Mouse (Mus musculus) c-Kit-positive CD71-negative TER-119-negative erythroid progenitor cells, embryonic 14.5 days (primary cell): ENCODE results near the gene Uba6.
A peak's percentile ranks its signal among the peaks of the same experiment; 100 is the strongest.

Experiments used
- DNase-seq: peaks from one replicate; pipeline ENCODE4 v3.0.0-alpha.2; 2013; ENCODE audit warnings: low read depth

Gene Uba6

DNA sequence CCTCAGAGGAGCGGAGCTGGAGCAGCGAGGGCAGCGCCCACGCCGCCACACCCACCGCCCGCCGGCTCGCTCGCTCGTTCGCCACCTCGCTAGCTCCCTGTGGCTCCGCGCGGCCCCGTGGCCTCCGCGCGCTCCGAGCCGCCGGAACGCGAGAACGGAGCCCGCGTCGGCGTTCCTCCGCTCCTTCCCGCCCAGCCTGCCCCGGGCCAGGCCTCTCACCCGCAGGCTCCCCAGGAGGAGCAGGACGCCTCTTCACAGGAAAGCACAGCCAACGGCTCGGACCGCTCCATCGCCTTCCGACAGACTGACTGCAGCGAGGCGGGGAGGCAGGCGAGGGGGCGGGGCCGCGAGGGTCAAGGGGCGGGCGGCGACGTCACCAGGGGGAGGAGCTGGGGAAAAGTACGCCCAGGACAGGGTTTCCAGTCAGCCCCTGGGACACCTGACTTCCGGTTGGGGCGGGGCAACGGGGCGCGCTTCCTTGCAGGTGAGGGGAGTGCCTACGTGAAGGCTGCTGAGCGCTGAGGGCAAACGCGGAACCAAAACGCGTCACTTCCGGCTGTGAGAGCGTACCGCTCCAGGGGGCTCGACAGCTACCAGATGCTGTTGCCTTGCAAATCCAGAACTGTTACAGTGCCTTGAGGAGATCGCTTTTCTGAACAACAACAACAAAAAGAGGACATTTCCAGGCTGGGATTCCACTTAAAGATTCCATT, at the start of gene Uba6:
TSS of gene Uba6 (minus strand) at position 355 of the 713 bp plus-strand sequence.
- DNase-seq, result peak; percentile 97

DNA sequence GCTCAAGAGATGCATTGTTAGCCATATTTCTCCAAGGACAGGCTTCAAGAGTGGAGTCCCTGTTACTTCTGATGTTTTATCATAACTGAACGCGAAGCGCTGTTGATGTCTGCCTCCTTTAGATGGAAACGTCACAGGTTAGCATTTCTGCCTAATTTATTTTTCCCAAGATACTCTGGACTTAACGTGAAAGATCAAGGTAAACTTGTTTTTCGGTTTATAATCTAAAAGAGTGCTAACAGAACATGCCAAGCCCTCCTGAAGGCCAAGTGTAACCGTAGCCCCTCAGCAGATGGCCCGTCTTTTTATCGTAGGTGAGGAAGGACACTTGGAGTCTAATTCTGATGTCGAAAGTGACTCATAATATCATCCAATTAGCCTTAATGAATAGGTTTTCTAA, 25.2 kb upstream of the Uba6 start, which contains the start of gene Gnrhr:
TSS of gene Gnrhr (minus strand) at position 101 of the 400 bp plus-strand sequence.
- no peak for DNase-seq

DNA sequence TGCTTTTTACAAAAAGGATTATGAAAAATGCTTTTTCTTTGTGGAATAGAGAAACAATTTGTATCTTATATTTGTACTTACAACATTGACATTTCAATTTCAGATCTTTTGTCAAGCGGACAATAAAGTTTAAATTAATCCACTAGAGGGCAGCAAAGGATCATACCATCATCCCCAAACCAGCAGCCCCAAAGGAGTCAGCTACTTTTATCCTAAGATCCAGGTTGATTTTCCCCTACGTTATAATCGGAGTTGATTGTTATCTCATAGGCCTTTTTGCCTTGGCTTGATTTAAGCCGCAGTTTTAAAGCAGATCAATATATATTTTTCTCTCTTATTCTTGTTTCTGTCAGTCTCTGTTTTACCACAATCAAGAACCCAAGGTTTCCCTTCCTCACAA, 18.8 kb upstream of the Uba6 start:
- DNase-seq, result no peak

DNA sequence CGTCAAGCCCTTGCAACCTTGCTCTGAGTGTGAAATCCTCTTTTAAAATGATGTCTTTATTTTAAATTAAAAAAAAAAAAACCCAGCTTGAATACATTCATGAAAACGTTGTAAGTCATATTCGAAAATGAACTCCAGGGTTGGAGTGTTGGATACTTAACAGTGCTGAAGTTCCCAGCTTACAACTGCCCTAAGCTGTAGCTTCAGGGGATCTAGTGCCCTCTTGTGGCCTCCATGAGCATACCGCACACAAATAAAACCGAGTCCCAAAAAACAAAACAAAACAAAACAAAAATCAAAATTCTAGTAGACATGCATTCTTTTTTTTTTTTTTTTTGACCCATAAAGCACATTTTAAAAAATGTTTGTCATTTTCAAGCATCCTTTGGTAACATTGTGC, 18.2 kb upstream of the Uba6 start:
- no peak for DNase-seq

DNA sequence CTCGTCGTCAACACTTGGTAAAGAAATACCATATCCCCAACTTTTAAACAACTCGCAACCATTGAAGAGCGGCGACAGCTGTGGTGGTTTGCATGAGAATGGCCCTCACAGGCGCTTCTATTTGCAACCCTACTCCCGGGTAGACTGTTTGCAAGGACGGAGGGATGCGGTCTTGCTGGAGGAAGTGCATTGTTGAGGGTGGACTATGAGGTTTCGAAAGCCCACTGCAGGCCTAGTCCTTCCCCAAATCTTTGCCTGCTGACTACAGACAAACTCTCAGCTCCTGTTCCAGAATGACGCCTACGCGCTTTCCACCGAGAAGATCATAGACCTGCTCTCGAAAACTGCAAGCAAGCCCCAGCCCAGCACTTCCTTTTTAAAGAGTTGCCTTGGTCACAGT, 17.7 kb upstream of the Uba6 start:
- no peak for DNase-seq

DNA sequence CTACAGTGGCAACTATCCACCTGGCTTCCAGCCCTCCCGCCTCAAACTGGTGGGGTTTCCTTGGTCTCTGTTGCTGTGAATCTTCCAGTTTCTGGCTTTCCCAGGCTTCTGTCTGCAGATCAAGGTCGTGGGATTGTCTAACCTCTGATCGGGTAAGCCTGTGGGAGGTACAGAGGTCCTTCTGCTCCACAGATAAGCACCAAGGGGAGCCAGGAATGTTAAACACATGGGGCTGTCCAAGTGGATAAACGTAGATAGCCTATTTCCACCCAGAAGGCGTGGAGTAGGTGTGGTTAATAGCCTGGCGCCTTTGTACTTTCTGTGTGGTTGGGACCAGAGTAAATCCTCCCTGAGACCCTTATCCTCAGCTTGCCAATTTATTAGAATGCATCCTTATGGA, 14.8 kb upstream of the Uba6 start:
- no peak for DNase-seq

DNA sequence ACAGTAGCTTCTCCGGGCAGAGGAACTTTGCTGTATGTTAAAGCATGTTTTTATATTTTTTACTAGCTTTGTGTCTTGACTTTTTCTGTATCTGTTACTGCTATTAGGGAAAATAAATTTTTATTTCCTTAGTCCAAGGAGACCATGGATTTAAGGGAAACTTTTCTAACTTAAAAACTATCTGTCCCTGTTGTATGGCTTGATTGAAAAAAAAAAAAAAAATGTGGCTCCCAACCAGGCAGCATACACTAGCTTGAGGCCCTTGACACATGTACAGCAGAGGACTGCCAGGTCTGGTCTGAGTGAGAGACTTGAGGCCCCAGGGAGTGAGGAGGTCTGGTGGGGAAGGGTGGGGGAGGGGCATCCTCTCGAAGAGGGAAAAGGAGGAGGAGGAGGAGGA, 1.2 kb upstream of the Uba6 start:
- no peak for DNase-seq

DNA sequence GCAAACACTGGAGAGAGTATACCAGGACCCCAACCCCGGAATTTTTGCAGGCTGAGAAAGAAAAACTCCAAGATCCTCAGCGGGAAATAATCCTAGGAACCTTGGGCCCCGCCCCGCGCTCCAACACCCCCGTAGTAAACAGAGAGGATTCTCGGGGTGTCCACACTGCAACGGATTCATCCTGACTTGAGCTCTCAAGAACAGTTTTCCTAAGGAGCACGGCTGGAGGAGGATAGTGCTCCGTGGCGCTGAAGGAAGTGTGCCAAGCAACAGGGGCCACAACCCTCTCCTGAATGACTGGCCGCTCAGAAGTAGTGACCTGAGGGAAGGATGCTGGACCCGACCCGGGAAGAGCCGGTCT, 535 bp downstream of the Uba6 start:
- DNase-seq, result no peak

DNA sequence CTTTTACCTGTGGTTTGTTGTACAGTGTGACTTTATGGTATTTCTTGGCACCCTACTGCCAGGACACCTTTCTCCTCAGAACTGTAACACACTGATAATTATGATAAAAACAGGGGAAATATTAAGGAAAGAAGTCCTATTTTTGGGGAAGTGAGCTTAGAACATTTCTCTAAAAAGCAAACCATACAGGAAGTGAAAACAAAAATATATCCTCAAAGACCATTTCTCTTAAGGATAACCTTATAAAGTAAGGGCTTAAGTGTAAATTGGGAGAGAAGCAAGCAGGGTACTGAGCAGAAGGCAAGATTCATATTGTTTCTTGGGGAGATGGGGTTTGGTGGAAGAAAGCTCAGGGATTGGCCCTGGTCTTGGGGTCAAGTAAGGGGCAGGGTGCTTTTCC, 42.8 kb downstream of the Uba6 start:
- DNase-seq, result no peak

DNA sequence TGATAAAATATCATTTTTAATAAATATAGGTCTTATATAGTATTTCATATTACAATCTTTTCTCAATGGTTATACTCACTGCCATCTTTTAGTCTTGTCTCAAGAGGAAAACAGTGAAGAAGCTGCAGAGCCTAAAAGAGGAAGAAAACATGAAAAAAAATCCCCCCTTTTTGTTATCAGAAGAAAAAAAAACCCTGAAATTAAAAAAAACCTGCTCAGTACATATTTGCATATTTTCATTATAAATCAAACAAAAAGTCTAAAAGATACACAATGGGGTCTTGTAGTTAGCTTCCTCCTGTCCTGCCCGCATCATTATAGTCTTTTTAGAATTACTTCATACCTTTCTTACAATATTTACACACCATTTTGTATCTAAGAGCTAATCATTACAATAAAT, 43.9 kb downstream of the Uba6 start:
- no peak for DNase-seq

DNA sequence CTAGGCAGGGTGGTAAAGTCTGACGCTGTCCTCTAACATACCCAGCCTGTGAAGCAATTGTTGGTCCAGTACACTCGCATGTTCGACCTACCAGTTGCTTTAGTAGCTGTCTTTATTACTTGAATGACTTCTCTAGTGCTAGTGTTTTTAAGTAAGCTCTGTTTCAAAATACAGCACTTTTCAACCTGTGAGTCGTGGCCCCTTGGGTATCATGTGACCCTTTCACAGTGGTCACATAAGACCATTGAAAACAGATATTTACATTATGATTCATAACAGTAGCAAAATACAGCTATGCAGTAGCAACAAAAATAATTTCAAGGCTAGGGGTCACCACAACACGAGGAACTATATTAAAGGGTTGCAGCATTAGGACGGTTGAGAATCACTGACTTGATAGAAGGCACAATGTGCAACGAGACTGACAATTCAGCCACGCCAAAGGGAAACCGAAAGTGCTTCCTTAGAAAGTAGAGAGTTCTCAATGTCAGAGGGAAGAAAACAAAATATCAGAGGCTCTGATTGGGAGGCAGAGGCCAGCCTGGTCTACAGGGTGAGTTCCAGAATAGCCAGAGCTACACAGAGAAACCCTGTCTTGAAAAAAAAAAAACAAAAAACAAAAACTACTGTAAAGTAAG, 54.0 kb downstream of the Uba6 start:
- DNase-seq, result no peak

DNA sequence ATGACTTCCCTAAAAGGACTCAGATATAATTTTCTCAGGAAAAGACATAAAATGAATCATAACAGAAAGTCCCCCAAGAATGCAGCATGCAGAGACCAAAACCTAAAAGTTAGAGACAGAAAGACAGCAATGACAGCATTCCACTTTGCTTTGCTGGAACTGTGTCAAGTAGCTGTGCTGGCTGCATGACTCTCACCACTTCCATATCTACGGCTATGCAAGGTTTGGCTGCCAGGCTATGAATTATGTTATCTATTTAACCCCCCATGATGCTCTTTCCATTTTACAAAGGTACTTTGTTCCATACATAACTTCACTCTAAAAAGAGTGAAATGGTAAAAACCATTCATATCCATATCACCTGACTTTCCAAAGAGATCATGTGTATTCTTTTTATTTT, 58.6 kb downstream of the Uba6 start:
- DNase-seq, result no peak

DNA sequence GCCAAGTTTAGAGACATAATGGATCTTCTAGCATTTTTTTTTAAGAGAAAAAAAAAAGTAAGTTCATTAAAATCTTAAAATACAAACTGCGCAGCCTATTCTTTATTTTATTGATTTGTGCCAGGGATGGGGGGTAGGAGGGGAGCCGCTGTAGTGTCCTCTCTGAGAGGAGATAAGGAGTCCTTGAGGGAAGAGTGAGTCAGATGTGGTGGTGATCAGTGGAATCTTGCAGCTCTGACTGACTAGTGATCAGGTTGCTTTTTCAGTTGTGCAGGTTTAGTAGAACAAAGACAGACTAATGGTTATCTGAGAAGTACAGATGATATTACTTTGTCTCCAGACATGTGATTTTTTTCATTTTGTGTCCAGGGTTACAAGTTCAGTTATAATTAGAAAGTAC, 59.6 kb downstream of the Uba6 start:
- DNase-seq, result no peak

DNA sequence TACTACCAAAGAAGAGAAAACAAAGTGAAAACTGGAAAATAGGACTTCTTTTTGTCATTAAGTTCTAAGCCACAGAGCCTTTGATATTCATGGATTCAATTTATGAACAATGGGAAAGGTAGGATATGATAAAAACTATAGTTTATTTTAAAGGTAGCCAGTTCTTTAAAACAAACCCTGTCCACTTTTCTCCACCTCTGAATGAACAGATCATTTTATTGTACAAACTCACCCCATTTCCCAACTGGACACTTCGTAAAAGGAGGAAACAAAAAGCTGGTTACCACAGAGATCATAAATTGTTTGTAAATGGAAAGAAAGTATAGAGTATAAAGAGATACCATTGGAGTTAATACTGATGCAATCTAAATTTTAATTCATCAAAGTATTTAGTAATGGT, 61.5 kb downstream of the Uba6 start:
- no peak for DNase-seq

DNA sequence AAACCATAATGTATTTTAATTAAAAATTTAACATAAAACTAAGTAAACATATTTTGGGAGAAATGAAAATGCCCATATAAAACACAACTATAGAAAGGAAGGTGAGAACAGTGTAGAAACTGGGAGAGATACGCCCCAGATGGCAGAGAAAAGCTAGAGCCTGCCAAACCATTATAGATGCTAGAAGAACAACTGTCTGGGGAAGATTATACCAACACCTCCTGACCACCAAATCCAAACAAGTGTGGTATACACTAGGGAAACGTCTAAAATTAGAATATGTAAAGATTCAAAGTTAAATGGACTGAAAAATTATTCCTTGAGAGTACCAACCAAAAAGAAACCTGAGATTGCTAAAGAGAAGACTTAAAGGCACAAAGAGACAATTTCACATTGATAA, 66.0 kb downstream of the Uba6 start:
- DNase-seq, result no peak

DNA sequence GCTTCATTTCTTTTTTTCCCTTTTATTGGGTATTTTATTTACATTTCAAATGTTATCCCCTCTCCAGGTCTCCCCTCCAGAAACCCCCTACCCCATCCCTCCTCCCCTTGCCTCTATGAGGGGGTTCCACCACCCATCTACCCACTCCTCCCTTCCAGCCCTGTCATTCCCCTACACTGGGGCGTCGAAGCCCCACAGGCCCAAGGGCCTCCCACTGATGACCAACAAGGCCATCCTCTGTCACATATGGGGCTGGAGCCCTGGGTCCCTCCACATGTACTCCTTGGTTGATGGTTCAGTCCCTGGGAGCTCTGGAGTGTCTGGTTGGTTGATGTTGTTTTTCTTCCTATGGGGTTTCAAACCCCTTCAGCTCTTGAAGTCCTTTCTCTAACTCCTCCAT, 70.4 kb downstream of the Uba6 start:
- DNase-seq, result no peak

DNA sequence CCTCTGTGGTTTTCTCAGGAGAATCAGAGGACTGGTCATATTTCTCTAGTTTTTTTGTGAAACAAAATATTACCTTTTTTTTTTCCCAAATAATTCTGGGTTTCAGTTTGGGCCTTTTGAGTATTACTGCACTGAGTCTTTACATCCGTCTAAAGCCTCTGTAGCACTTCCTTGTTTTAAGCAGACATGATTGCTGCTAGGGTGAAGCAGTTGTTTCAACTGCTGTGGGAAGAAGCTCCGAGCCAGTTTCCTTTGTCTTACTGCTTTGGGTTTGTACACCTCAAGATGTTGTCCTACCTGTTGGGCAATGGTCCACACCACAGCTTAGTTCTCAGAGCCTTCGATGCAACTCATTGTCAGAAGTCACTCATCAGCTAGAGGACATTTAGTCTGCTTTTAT, 72.0 kb downstream of the Uba6 start:
- DNase-seq, result no peak

DNA sequence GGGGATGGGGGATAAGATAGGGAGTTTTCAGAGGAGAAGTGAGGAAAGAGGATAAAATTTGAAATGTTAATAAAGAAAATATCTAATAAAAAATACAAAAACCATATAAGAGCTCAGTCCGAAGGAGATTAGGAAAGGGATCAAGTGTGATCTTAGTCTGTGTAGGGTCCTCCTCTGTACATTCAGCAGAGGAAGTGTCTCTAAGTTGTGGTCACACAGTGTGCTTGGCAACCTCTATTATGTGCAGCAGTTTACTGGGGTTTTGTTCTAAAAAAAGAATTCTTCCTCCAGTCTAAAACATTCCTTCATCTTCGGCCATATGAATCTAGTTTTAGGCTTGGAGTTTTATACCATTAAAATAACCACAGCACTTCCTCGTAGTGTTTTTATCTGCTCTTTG, 73.6 kb downstream of the Uba6 start:
- DNase-seq, result no peak

DNA sequence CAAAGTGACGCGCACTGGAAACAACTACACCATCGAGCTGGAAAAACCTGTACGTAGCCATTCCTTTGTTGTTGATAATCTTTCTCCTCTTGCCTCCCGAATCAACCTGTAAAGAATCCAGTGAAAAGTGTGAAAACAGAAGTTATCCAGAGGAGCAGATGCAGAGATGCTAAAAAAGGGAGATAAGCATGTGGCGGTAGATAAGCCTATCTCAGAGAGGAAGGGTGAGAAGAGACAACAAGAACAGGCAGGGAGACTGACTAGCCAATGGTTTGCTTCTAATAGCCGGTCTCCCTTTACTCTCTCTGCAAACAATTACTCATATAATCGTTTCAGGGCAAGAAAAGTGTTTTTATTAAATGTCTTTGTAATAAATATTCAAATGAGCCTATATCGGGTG, 77.8 kb downstream of the Uba6 start:
- DNase-seq, result no peak

DNA sequence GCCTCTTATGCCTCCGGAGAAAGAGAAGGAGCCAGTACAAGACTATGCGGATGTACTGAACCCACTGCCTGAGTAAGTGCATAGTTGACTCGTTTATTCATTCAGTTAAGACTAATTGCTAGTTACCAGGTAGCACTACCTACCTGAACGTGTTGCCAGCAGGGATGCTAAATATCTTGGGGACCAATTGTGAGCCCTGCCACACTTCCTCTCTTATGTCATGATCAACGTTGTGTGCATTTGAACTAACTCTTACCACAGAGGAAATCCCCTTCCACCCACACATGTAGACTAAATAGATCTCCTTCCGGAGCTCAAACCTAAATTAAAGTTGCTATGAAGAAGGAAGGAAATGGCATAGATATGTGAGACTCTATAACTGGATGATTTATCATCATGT, 85.9 kb downstream of the Uba6 start:
- DNase-seq, result no peak

DNA sequence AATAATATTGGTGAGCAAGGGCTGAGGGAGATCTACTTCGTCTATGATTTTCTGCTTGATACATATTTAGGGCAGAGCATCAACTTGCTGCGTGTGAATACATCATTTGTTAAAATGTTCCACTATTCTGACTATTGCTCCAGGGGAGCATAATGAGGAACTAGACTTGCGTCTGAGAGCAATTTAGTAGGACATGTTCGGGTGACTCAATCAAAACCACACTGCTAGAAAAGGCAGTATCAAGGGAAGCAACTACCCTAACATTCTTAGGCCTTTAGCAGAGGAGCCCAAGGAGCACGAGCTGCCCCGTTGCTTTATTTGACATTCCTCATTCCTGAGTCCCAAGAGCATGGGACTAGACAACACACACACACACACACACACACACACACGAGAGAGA, 87.6 kb downstream of the Uba6 start:
- no peak for DNase-seq

DNA sequence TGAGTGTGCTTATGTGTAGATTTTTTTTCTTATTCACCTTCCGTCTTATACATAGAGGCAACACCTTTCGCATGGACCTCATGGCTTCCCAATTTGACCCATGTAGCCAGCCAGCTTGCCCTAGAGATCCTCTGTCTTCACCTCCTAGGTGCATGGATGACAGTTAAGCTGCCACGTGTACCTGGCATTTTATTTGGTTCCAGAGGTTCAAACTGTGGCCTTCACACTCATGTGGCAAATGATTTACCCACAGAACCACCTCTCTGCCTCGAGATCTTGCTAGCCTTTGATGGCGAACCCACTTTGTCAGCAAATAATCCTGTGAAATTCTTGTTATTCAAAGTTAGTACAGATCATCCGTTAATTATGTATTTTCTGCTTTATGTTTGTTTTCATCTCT, 88.6 kb downstream of the Uba6 start:
- DNase-seq, result no peak

DNA sequence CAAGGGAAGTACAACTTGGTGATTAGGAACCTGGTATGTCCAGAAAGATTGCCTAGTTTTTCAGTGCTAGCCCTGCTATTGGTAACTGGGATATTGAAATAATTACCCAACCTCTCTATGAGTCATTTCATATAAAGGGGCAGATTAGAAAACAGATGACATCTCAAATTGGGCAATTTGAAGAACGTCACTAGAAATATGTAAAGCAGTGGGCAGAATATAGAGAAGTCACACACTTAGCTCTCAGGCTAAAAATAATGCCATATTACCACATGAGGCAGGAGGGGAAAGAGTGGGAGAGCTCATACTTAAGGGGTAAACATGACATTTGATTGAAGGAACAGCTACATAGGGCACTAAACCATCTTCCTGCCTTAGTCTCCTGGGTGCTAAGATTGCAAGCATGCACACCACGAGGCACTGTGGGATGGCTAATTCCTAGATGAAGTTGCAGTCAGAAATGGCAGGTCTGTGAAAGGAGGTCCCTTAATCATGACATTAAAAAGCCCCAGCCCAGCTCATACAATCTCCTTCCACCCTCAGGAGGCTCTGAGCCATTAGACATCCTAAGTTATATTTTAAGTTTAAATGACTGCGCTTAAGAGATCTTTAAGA, 93.8 kb downstream of the Uba6 start:
- DNase-seq, result no peak
